Mouse (Mus musculus) forebrain, embryonic 15.5 days (tissue): ENCODE measurements at regions not wholly inside any gene's neighbourhood (a gene's known extent, or its start where the extent isn't known, plus 50 kb on each side); places are given as distances from the start of the nearest gene placed in this dataset.

Experiments
- ATAC-seq: fragments of 200-750 bp; cut with Nextera tagmentation; replicated peaks from 2 replicates; pipeline ENCODE4 v1.8.0; 2017; ENCODE audit warnings: mild to moderate bottlenecking, moderate TSS enrichment, moderate library complexity
- H3K27ac ChIP-seq: fragments of 300-500 bp; sonication (generic); replicated peaks from 2 replicates; pipeline ENCODE4 v1.5.1; 2015; ENCODE audit warnings: mild to moderate bottlenecking, inconsistent platforms
- H3K27me3 ChIP-seq: fragments of 300-500 bp; sonication (generic); 2 replicates; pipeline ENCODE4 v1.6.1; 2015; ENCODE audit warnings: inconsistent platforms
- H3K36me3 ChIP-seq: fragments of 300-500 bp; sonication (generic); 2 replicates; pipeline ENCODE4 v1.6.1; 2015; ENCODE audit warnings: mild to moderate bottlenecking, inconsistent platforms
- H3K4me1 ChIP-seq: fragments of 300-500 bp; sonication (generic); 2 replicates; pipeline ENCODE4 v1.6.1; 2015; ENCODE audit warnings: inconsistent platforms
- H3K4me2 ChIP-seq: fragments of 300-500 bp; sonication (generic); replicated peaks from 2 replicates; pipeline ENCODE4 v1.6.1; 2015; ENCODE audit warnings: mild to moderate bottlenecking, inconsistent platforms
- H3K4me3 ChIP-seq: fragments of 300-500 bp; sonication (generic); 2 replicates; pipeline ENCODE4 v1.5.1; 2015; ENCODE audit warnings: mild to moderate bottlenecking, inconsistent platforms
- H3K9ac ChIP-seq: fragments of 300-500 bp; sonication (generic); replicated peaks from 2 replicates; pipeline ENCODE4 v1.6.1; 2015; ENCODE audit warnings: mild to moderate bottlenecking, inconsistent platforms
- H3K9me3 ChIP-seq: fragments of 300-500 bp; sonication (generic); 2 replicates; pipeline ENCODE4 v1.6.1; 2016; ENCODE audit warnings: inconsistent platforms
- WGBS: fragments of 180-500 bp; shearing (Covaris S2); methylation state at CpG from one replicate; pipeline ENCODE4 v1.1.7; 2015; ENCODE audit warnings: mixed read lengths; 5-methylcytosine and 5-hydroxymethylcytosine counted together

- ATAC-seq: no peak
- no peak overlapping the region for H3K9ac ChIP-seq
- H3K27ac ChIP-seq: no peak overlapping the region
- no peak overlapping the region for H3K4me2 ChIP-seq
- H3K4me3 ChIP-seq: no peak overlapping the region
- WGBS: 63% methylated on average over 5 of the region's 5 CpGs
- no peaks in the 10 kb centered on the region for H3K27me3 ChIP-seq
- no peaks in the 10 kb centered on the region for H3K4me1 ChIP-seq
- no peaks in the 10 kb centered on the region for H3K36me3 ChIP-seq
- no peaks in the 10 kb centered on the region for H3K9me3 ChIP-seq
These were observed 752.6 kb downstream of the Jrkl start for GRCm38 (mm10) chr9:12492890-12493618.

DNA sequence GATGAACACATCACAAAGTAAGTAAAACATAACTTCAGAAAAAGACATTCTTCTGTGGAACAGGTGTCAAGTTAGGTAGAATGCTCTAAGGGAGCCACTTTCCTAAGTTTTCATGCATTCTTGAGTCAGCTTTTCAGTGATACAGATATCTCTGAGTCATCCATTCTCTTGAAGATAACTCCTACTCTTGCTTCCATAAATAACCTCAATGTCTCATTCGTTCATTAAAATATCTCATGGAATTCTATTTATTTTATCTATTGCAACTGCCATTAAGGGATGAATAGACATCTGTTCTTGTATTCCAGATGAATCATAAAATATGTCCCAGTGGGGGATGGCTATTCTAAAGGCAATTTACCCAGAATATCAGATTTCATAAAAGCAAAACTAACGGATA lies 787.8 kb downstream of the Jrkl start:
- Histone ChIP-seq H3K9ac (no peak overlapping the region), H3K27me3 (no peaks in the 10 kb centered on the region), H3K4me1 (no peaks in the 10 kb centered on the region), H3K4me2 (no peak overlapping the region), H3K27ac (no peak overlapping the region), H3K36me3 (no peaks in the 10 kb centered on the region), H3K4me3 (no peak overlapping the region), H3K9me3 (no peaks in the 10 kb centered on the region)
- 91% methylated on average over 2 of the region's 2 CpGs for WGBS
- ATAC-seq: no peak

DNA sequence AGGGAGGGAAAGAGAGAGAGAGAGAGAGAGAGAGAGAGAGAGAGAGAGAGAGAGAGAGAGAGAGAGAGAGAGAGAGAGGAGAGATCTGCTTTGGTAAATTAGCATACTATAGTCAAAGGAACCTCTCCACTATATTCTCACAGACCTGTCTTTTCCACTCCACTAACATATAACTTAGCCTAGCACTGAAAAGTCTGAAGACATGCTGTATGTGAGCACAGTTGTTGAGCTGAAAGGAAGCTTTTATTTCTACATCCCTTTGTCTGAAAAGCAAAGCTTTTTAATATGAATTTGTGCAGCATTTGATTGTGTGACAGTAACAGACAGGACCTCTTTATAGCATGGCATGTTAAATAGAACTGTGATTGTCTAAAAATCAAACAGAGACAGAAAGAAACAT lies 788.9 kb downstream of the Jrkl start:
- no peak for ATAC-seq

DNA sequence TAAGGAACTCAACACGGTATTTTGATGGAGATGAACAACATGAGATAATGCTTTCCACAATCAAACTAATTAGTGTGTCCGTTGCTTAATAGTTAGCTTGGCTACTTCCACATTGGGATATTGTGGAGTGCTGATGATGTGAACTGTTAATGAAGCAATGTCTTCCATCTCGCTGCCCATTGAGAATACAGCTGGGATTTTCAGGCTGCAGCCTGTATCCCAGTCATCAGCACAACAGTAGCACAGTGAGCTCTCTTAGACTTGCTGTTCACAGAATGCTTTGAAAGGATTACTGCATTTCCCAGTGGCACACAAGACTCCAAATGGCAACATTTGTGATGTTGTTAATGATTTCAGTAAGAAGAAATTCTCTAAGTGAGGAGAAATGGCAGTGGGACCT lies 811.5 kb downstream of the Jrkl start:
- no peaks in the 10 kb centered on the region for H3K9me3 ChIP-seq
- H3K9ac ChIP-seq: no peak overlapping the region
- no peaks in the 10 kb centered on the region for H3K36me3 ChIP-seq
- WGBS: 13% methylated on average over 3 of the region's 3 CpGs
- H3K27ac ChIP-seq: no peak overlapping the region
- H3K4me1 ChIP-seq: no peaks in the 10 kb centered on the region
- no peak overlapping the region for H3K4me2 ChIP-seq
- H3K27me3 ChIP-seq: no peaks in the 10 kb centered on the region
- peak; percentile 84 for ATAC-seq
- no peak overlapping the region for H3K4me3 ChIP-seq

More for the DNA sequence above, 788.9 kb downstream of the Jrkl start:
- Histone ChIP-seq H3K4me1 (no peaks in the 10 kb centered on the region), H3K27ac (no peak overlapping the region), H3K27me3 (no peaks in the 10 kb centered on the region), H3K9ac (no peak overlapping the region), H3K9me3 (no peaks in the 10 kb centered on the region), H3K4me3 (no peak overlapping the region), H3K36me3 (no peaks in the 10 kb centered on the region), H3K4me2 (no peak overlapping the region)

DNA sequence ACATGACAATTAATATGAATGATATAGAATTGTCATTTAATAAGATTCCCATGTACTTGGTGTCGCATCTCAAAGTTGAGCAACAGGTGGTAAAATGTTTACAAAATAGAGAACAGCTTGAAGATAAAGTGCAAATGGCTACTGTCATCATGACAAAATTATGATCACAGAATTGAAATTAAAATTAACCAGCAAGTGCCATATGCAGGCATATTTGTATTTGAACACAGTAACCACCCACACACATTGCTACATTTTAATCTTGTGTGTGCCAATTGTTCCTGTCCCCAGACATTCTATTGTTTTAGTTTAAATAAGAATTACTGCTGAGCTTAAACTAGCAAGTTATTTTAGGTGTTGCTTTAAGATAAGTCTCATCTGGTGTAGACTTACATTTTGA lies 823.7 kb downstream of the Jrkl start:
- Histone ChIP-seq H3K27ac (no peak overlapping the region), H3K9ac (no peak overlapping the region), H3K4me2 (no peak overlapping the region), H3K27me3 (no peaks in the 10 kb centered on the region), H3K4me1 (no peaks in the 10 kb centered on the region), H3K9me3 (no peaks in the 10 kb centered on the region), H3K36me3 (no peaks in the 10 kb centered on the region), H3K4me3 (no peak overlapping the region)
- ATAC-seq: no peak
- 89% methylated on average over 1 of the region's 1 CpGs for WGBS

DNA sequence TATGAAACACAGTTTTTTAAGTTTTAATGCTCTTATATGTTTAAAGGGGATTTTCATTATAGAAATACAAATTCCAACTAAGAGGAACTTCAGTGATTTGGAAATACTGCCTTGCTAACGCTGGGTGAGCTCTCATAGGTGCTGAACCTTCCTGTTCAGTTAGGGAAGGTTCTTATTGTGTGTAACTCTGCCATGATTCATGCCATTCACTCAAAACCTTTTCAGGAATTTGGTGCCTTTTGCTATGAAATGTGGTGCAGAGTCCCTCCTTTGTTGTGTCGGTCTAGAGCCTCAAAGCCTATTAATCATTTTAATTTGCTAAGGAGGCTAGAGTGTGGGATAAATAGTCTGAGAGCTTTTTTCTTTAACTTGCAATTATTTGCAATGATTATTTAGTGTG lies 837.1 kb downstream of the Jrkl start:
- WGBS: 48% methylated on average over 2 of the region's 2 CpGs
- Histone ChIP-seq H3K4me3 (no peak overlapping the region), H3K4me1 (no peaks in the 10 kb centered on the region; the same call in 1 of the 2 replicates), H3K9me3 (no peaks in the 10 kb centered on the region), H3K36me3 (no peaks in the 10 kb centered on the region), H3K27me3 (no peaks in the 10 kb centered on the region), H3K27ac (no peak overlapping the region), H3K9ac (no peak overlapping the region), H3K4me2 (no peak overlapping the region)
- ATAC-seq: no peak

- Histone ChIP-seq H3K27me3 (no peaks in the 10 kb centered on the region), H3K27ac (no peak overlapping the region), H3K4me1 (no peaks in the 10 kb centered on the region; the same call in 1 of the 2 replicates), H3K9me3 (no peaks in the 10 kb centered on the region), H3K4me3 (no peak overlapping the region), H3K4me2 (no peak overlapping the region), H3K36me3 (no peaks in the 10 kb centered on the region), H3K9ac (no peak overlapping the region)
- no peak for ATAC-seq
- 40% methylated on average over 1 of the region's 1 CpGs for WGBS
These were observed 841.4 kb downstream of the Jrkl start for GRCm38 (mm10) chr9:12404185-12404584.

GRCm38 (mm10) chr9:12395648-12396047 lies 850.0 kb downstream of the Jrkl start:
- Histone ChIP-seq H3K4me2 (no peak overlapping the region), H3K36me3 (no peaks in the 10 kb centered on the region), H3K27me3 (no peaks in the 10 kb centered on the region), H3K4me1 (no peaks in the 10 kb centered on the region), H3K27ac (no peak overlapping the region), H3K4me3 (no peak overlapping the region), H3K9ac (no peak overlapping the region), H3K9me3 (no peaks in the 10 kb centered on the region)
- no peak for ATAC-seq
- 86% methylated on average over 1 of the region's 1 CpGs for WGBS

DNA sequence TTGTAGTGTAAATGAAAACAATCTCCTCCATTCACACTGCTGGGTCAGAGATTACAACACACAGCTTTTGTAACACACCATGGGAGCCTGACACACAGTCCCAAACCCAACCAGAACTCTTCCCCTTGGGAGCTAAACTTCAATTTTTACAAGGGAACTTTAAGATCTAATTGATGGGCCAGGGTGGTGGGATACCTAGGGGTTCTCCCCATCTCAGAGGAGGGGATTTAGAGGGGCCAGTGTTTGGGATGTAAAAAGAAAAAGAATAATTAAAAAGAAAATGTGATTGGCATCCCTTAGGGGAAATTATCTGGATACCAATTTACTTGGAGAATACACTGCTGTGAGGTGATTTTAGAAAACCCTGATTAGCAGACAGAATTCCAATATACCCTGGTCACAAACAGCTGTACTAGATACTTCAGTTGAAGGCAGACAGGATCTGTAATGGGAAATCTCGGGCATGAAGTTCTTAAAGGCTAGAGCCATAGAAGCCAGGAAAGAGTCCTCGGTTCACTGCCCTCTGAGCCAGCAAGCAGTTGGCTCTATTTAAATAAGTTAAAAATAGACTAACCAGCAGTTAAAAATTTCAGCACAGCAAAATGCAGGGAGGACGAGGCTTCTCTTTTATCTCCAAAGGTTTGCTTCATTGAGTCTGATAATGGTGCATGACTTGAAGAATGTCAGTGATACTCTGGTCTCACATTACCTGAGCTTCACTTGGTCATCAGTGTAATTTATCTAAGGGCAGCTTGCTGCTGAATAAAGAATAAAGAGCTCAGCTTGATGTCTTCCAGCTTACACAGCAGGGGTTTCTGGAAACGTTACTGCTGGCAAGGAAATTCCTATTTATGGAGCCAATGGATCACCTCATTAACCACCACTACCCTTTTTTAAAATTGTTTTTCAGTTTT lies 864.6 kb downstream of the Jrkl start:
- Histone ChIP-seq H3K4me1 (no peaks in the 10 kb centered on the region), H3K27ac (no peak overlapping the region), H3K4me2 (no peak overlapping the region), H3K9ac (no peak overlapping the region), H3K36me3 (no peaks in the 10 kb centered on the region), H3K27me3 (no peaks in the 10 kb centered on the region), H3K9me3 (no peaks in the 10 kb centered on the region), H3K4me3 (no peak overlapping the region)
- under 1% methylated on average over 4 of the region's 4 CpGs for WGBS
- ATAC-seq: 0 out of 2 replicates have a peak, but pooled peaks have one; percentile 32

DNA sequence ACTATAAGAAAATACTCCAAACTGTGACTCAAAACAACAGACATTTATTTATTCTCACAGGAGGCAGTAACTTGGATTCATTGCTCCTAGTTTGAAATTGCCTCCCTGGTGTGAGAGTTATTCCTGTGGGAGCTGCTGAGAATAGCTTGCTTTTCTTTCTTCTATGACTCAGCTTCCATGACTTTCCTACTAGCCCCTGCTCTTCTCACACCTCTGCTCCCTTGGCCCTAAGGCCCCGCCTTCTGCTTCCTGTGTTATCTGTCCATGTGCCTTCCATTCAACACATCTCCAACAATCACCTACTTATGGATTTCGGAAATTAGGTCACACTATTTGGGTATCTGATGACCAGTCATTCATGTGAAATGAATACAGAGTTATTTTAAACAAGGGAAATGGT lies 865.6 kb downstream of the Jrkl start:
- Histone ChIP-seq H3K9ac (no peak overlapping the region), H3K36me3 (no peaks in the 10 kb centered on the region), H3K4me1 (no peaks in the 10 kb centered on the region), H3K4me3 (no peak overlapping the region), H3K9me3 (no peaks in the 10 kb centered on the region), H3K27me3 (no peaks in the 10 kb centered on the region), H3K27ac (no peak overlapping the region), H3K4me2 (no peak overlapping the region)
- ATAC-seq: no peak
- 71% methylated on average over 2 of the region's 2 CpGs for whole genome bisulfite sequencing

- Histone ChIP-seq H3K9ac (no peak overlapping the region), H3K4me1 (no peaks in the 10 kb centered on the region), H3K36me3 (no peaks in the 10 kb centered on the region), H3K4me3 (no peak overlapping the region), H3K9me3 (no peaks in the 10 kb centered on the region), H3K4me2 (no peak overlapping the region), H3K27me3 (no peaks in the 10 kb centered on the region), H3K27ac (no peak overlapping the region)
- ATAC-seq: no peak
- WGBS: 71% methylated on average over 2 of the region's 2 CpGs
These were observed 901.3 kb downstream of the Jrkl start for GRCm38 (mm10) chr9:12344296-12344695.

DNA sequence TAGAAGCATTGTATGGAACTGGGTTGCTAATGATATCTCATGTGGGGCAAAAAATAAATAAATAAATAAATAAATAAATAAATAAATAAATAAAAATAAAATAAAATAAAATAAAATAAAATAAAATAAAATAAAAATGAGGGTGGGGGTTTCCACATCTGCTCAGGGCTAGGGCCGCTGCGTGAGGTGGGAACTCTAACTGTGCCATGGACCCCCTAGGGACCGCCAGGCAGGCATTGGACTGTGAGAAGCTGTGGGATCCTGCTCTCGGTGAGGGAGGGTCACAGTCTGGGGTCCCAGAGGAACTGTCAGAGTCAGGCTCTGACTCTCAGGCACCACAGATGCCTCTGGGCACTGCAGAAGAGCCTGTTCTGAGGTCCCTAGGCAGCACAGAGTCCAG lies 904.2 kb downstream of the Jrkl start:
- Histone ChIP-seq H3K9ac (no peak overlapping the region), H3K27ac (no peak overlapping the region)

More for the DNA sequence above, 904.2 kb downstream of the Jrkl start:
- H3K27me3 ChIP-seq: no peaks in the 10 kb centered on the region
- H3K4me3 ChIP-seq: no peak overlapping the region
- ATAC-seq: peak; percentile 51; the same call in 1 of the 2 replicates
- no peaks in the 10 kb centered on the region for H3K4me1 ChIP-seq
- H3K4me2 ChIP-seq: no peak overlapping the region
- no peaks in the 10 kb centered on the region for H3K9me3 ChIP-seq
- WGBS: 92% methylated on average over 4 of the region's 4 CpGs
- H3K36me3 ChIP-seq: no peaks in the 10 kb centered on the region
